Mouse (Mus musculus) neural tube, embryonic 14.5 days (tissue): ENCODE results near the gene Ank3. TPM values are rescaled to one million over a fixed set of nuclear protein-coding genes. Genes with fewer than 3 reads are reported as not detected.

Experiments
- ATAC-seq: fragments of 200-750 bp; cut with Nextera tagmentation; 2 replicates; pipeline ENCODE4 v1.8.0; 2017; ENCODE audit warnings: low read depth, mild to moderate bottlenecking, moderate TSS enrichment, moderate library complexity
- H3K27ac ChIP-seq: fragments of 300-500 bp; sonication (generic); 2 replicates; pipeline ENCODE4 v1.5.1; 2014; ENCODE audit warnings: low read depth, mild to moderate bottlenecking, control low read depth, low read length, moderate library complexity, mixed read lengths
- H3K27me3 ChIP-seq: fragments of 300-500 bp; sonication (generic); 2 replicates; pipeline ENCODE4 v1.6.1; 2014; ENCODE audit warnings: low read length; ENCODE audit not compliant: control insufficient read depth, insufficient read depth
- H3K36me3 ChIP-seq: fragments of 300-500 bp; sonication (generic); 2 replicates; pipeline ENCODE4 v1.6.1; 2014; ENCODE audit warnings: low read length, mixed read lengths; ENCODE audit not compliant: control insufficient read depth, insufficient read depth
- H3K4me1 ChIP-seq: fragments of 300-500 bp; sonication (generic); 2 replicates; pipeline ENCODE4 v1.6.1; 2014; ENCODE audit warnings: low read length; ENCODE audit not compliant: control insufficient read depth, insufficient read depth
- H3K4me2 ChIP-seq: fragments of 300-500 bp; sonication (generic); 2 replicates; pipeline ENCODE4 v1.6.1; 2014; ENCODE audit warnings: mild to moderate bottlenecking, low read depth, low read length, control low read depth
- H3K4me3 ChIP-seq: fragments of 300-500 bp; sonication (generic); 2 replicates; pipeline ENCODE4 v1.5.1; 2014; ENCODE audit warnings: low read depth, low read length, control low read depth, mixed read lengths
- H3K9ac ChIP-seq: fragments of 300-500 bp; sonication (generic); replicated peaks from 2 replicates; pipeline ENCODE4 v1.6.1; 2014; ENCODE audit warnings: low read depth, mild to moderate bottlenecking, control low read depth, low read length, mixed read lengths
- H3K9me3 ChIP-seq: fragments of 300-500 bp; sonication (generic); 2 replicates; pipeline ENCODE4 v1.6.1; 2016; ENCODE audit warnings: low read length; ENCODE audit not compliant: control insufficient read depth
- WGBS: fragments of 180-500 bp; shearing (Covaris S2); extraction: QIAGEN DNeasy Blood & Tissue Kit; methylation state at CpG from one replicate; pipeline ENCODE4 v1.1.7; 2014; 5-methylcytosine and 5-hydroxymethylcytosine counted together
- polyA plus RNA-seq: library from polyadenylated mRNA; unstranded; fragments of >200 nt; fragmentation: Nextera tagmentation; extraction: Ambion mirVana; gene quantifications from 2 replicates; pipeline ENCODE4 v1.2.1, GENCODE M21; 2014

Ank3 gene
- polyA plus RNA-seq, 1 experiment from 2014 or later: 198 TPM

DNA sequence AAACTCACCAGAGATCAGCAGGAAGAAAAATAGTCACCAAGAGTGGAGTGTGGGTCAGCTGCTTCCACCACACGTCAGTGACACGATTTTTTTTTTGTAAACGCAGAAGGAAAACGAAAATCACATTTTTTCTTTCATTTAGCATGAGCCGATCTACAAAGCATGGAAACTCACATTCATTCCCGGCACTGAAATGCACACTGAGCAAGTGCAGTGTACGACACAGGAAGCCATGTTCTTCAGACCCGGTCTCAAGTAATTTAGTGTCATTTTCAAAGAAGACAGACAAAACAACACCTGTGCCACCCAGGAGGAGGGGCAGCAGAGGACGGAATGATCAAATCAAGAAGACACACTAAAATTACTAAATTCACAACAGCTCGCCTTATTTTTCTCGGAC is 625.3 kb downstream of the Ank3 start:
- ATAC-seq: no peak
- Histone ChIP-seq H3K36me3 (peaks cover 4% of the 10 kb centered on the region), H3K4me2 (no peak overlapping the region), H3K4me1 (no peaks in the 10 kb centered on the region), H3K27ac (no peak overlapping the region), H3K9ac (no peak overlapping the region), H3K9me3 (no peaks in the 10 kb centered on the region), H3K27me3 (no peaks in the 10 kb centered on the region), H3K4me3 (no peak overlapping the region)
- 82% methylated on average over 11 of the region's 11 CpGs for WGBS

- no peak overlapping the region for H3K27ac ChIP-seq
- H3K9me3 ChIP-seq: no peaks in the 10 kb centered on the region
- no peaks in the 10 kb centered on the region for H3K27me3 ChIP-seq
- no peak overlapping the region for H3K4me2 ChIP-seq
- no peak overlapping the region for H3K9ac ChIP-seq
- ATAC-seq: no peak
- H3K36me3 ChIP-seq: no peaks in the 10 kb centered on the region; the same call in 1 of the 2 replicates
- no peak overlapping the region for H3K4me3 ChIP-seq
- 83% methylated on average over 8 of the region's 8 CpGs for WGBS
- H3K4me1 ChIP-seq: no peaks in the 10 kb centered on the region
Observed at GRCm38 (mm10) chr10:70031942-70032341, 633.4 kb downstream of the Ank3 start.

GRCm38 (mm10) chr10:70032982-70033381 is 634.4 kb downstream of the Ank3 start:
- Histone ChIP-seq H3K4me3 (no peak overlapping the region), H3K4me1 (no peaks in the 10 kb centered on the region), H3K27ac (no peak overlapping the region), H3K9ac (no peak overlapping the region), H3K27me3 (no peaks in the 10 kb centered on the region), H3K36me3 (no peaks in the 10 kb centered on the region), H3K4me2 (no peak overlapping the region), H3K9me3 (no peaks in the 10 kb centered on the region)
- no peak for ATAC-seq
- WGBS: 90% methylated on average over 9 of the region's 9 CpGs

DNA sequence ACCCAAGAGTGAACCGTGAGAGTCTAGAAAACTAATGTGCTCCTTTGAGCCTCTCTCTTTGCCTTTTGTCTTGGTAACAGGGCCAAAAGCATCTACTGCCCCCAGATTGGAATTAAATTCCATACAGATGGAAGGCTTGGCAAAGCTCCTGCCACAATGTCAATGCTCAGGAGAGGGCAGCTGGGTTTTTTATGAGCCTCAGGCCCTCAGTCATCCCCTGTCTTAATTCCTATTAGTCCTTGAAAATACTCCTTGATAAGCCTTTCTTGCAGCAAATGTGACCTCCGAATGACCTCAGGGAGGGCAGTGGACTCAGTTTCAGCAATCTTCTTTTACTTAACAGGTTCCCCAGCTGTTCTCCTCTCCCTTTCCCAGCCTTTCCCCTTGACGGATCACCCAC is 635.3 kb downstream of the Ank3 start:
- no peaks in the 10 kb centered on the region for H3K4me1 ChIP-seq
- WGBS: 77% methylated on average over 3 of the region's 3 CpGs
- ATAC-seq: no peak
- H3K9me3 ChIP-seq: no peaks in the 10 kb centered on the region
- no peaks in the 10 kb centered on the region for H3K27me3 ChIP-seq
- no peak overlapping the region for H3K9ac ChIP-seq
- no peak overlapping the region for H3K4me2 ChIP-seq
- no peak overlapping the region for H3K4me3 ChIP-seq
- no peak overlapping the region for H3K27ac ChIP-seq
- no peaks in the 10 kb centered on the region for H3K36me3 ChIP-seq

DNA sequence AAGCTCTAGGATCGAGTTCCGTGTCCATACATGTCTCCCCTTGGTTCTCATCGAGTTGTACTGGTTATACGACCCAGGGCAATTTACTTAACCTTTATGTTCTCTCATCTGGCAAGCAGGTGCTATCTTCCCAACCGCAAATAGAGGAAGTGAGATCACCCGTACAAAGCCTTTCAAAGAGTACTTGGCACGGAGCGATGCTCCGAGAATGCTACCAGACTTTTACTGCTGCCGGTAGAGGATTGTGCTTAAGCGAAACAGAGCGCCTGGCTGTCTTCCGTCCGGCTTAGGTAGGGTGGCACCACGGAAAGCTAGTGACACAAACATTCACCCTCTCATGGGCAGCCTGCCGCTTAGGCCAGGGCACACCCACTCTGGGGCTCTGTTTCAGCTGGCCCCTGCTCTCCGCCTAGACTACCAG is 641.3 kb downstream of the Ank3 start:
- no peak overlapping the region for H3K4me3 ChIP-seq
- H3K27ac ChIP-seq: no peak overlapping the region
- no peak for ATAC-seq
- H3K27me3 ChIP-seq: no peaks in the 10 kb centered on the region
- H3K9me3 ChIP-seq: no peaks in the 10 kb centered on the region
- no peaks in the 10 kb centered on the region for H3K36me3 ChIP-seq
- H3K4me2 ChIP-seq: no peak overlapping the region
- H3K4me1 ChIP-seq: no peaks in the 10 kb centered on the region
- WGBS: 83% methylated on average over 17 of the region's 17 CpGs
- no peak overlapping the region for H3K9ac ChIP-seq

- Histone ChIP-seq H3K36me3 (no peaks in the 10 kb centered on the region), H3K4me2 (no peak overlapping the region), H3K9me3 (no peaks in the 10 kb centered on the region), H3K27ac (no peak overlapping the region), H3K9ac (no peak overlapping the region), H3K4me1 (no peaks in the 10 kb centered on the region), H3K4me3 (no peak overlapping the region), H3K27me3 (no peaks in the 10 kb centered on the region)
- ATAC-seq: no peak
Observed at GRCm38 (mm10) chr10:70041562-70041961, 643.0 kb downstream of the Ank3 start.

DNA sequence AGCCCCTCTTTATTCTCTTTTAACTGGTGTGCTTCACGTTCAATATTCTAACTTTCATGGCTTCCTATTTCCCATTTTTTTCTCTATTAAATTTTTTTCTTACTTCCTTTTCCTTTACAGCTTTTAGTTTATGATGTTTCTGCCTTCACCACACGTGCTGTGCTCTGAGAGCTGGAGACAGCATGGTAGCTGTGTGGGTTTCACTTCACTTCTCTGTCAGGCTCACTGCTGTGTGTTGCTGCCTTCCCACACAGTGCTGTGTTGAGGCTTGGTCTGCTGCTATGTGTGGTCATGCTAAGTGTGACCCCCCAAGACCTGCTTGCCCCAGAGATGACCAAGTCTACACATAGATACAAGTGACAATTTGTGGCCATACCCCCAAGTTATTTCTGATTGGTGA is 647.1 kb downstream of the Ank3 start:
- Histone ChIP-seq H3K4me2 (no peak overlapping the region), H3K9ac (no peak overlapping the region), H3K27ac (no peak overlapping the region), H3K4me1 (no peaks in the 10 kb centered on the region), H3K36me3 (no peaks in the 10 kb centered on the region), H3K9me3 (no peaks in the 10 kb centered on the region), H3K27me3 (no peaks in the 10 kb centered on the region), H3K4me3 (no peak overlapping the region)
- WGBS: 78% methylated on average over 2 of the region's 2 CpGs
- no peak for ATAC-seq

DNA sequence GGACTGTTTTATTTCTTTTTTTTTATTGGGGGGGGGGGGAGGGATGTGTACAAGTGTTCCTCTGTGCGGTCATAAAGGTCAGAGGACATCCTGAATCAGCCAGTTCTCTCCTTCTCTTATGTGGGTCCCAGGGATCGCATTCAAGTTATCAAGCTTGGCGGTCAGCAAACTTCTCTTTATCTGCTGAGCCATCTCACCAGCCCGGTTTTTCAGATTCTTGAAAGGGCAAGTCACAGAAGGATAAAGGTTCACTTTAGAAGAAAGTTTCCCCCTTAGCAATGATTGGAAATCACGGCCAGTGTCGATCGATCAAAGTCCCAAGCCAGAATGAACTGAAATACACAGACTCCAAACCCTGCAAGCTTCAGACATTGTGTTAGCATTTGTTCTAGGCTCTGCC is 651.2 kb downstream of the Ank3 start:
- no peaks in the 10 kb centered on the region for H3K4me1 ChIP-seq
- no peak overlapping the region for H3K27ac ChIP-seq
- ATAC-seq: no peak
- 88% methylated on average over 7 of the region's 7 CpGs for WGBS
- H3K4me2 ChIP-seq: no peak overlapping the region
- no peaks in the 10 kb centered on the region for H3K27me3 ChIP-seq
- H3K36me3 ChIP-seq: no peaks in the 10 kb centered on the region
- H3K9ac ChIP-seq: no peak overlapping the region
- no peaks in the 10 kb centered on the region for H3K9me3 ChIP-seq
- no peak overlapping the region for H3K4me3 ChIP-seq

GRCm38 (mm10) chr10:70055291-70055690 is 656.7 kb downstream of the Ank3 start:
- Histone ChIP-seq H3K27me3 (no peaks in the 10 kb centered on the region), H3K27ac (no peak overlapping the region), H3K4me1 (no peaks in the 10 kb centered on the region), H3K9me3 (no peaks in the 10 kb centered on the region), H3K4me2 (no peak overlapping the region), H3K9ac (no peak overlapping the region), H3K36me3 (no peaks in the 10 kb centered on the region), H3K4me3 (no peak overlapping the region)
- WGBS: 84% methylated on average over 2 of the region's 2 CpGs
- ATAC-seq: no peak

GRCm38 (mm10) chr10:70057064-70057463 is 658.5 kb downstream of the Ank3 start:
- Histone ChIP-seq H3K4me3 (no peak overlapping the region), H3K36me3 (no peaks in the 10 kb centered on the region), H3K9ac (no peak overlapping the region), H3K9me3 (no peaks in the 10 kb centered on the region), H3K27ac (no peak overlapping the region), H3K4me1 (no peaks in the 10 kb centered on the region), H3K4me2 (no peak overlapping the region), H3K27me3 (no peaks in the 10 kb centered on the region)
- WGBS: 80% methylated on average over 3 of the region's 3 CpGs
- no peak for ATAC-seq
